19 mouse cellular contexts compared by ENCODE assay signal in genomic region chr11:68247897-68248296, GRCm38 (mm10).
A peak's percentile ranks its signal among the peaks of the same experiment; 100 is the strongest.
DNase-seq lines count a peak whose midpoint lies in the region; ATAC-seq lines count a peak whose summit lies in the region.
"Had no signal": no experiment of that assay in that cellular context is flagged by ENCODE, and none has a peak within 500 bp of the region (broad histone marks: within the 10 kb centered on the region; RNA-seq: fewer than 3 reads in every experiment).

No protein-coding gene starts in this region.

- peak; percentile 49 for DNase-seq in hindbrain, embryonic 10.5 days (ENCODE audit: low spot score)
- DNase-seq in midbrain, embryonic 11.5 days (ENCODE audit: low spot score, missing footprints) = peak; percentile 83
- DNase-seq in ES-CJ7 (ENCODE audit: low read depth, low spot score) = peak; percentile 21
- DNase-seq in embryonic facial prominence, embryonic 10.5 days (ENCODE audit: low spot score) = no peak
- DNase-seq in frontal cortex, postnatal 10 days (ENCODE audit: low spot score in 2 of 2) = no peak
- DNase-seq: adrenal gland, adult 8-10 months; adrenal gland, postnatal 36 days; cerebellum, adult 2 months; cerebellum, postnatal 10 days; gastrocnemius, postnatal 36 days; heart, adult 11 months; heart, postnatal 36 days had no signal

- no peak overlapping the region for H3K4me2 ChIP-seq in hindbrain, embryonic 16.5 days (ENCODE audit: low read length)
- H3K4me2 ChIP-seq in midbrain, embryonic 11.5 days = no peak overlapping the region
- H3K4me2 ChIP-seq in midbrain, embryonic 15.5 days = no peak overlapping the region
- H3K4me2 ChIP-seq: embryonic facial prominence, embryonic 13.5 days; heart, embryonic 13.5 days; hindbrain, embryonic 15.5 days had no signal

- 17% methylated on average over 6 of the region's 6 CpGs for WGBS in hindbrain, embryonic 10.5 days
- WGBS in hindbrain, embryonic 16.5 days = 20% methylated on average over 6 of the region's 6 CpGs
- 8% methylated on average over 6 of the region's 6 CpGs for WGBS in midbrain, embryonic 11.5 days
- WGBS in midbrain, embryonic 15.5 days = 16% methylated on average over 6 of the region's 6 CpGs
- WGBS in embryonic facial prominence, embryonic 10.5 days = 18% methylated on average over 6 of the region's 6 CpGs

- H3K4me3 ChIP-seq in hindbrain, embryonic 10.5 days = no peak overlapping the region
- no peak overlapping the region for H3K4me3 ChIP-seq in hindbrain, embryonic 16.5 days (ENCODE audit: low read length)
- no peak overlapping the region for H3K4me3 ChIP-seq in midbrain, embryonic 11.5 days (ENCODE audit: low read depth, low read length)
- no peak overlapping the region for H3K4me3 ChIP-seq in midbrain, embryonic 15.5 days
- no peak overlapping the region for H3K4me3 ChIP-seq in embryonic facial prominence, embryonic 10.5 days
- H3K4me3 ChIP-seq: embryonic facial prominence, embryonic 13.5 days; heart, embryonic 13.5 days; hindbrain, embryonic 15.5 days had no signal

- no peak for ATAC-seq in hindbrain, embryonic 16.5 days
- peak; percentile 33; the same call in 1 of the 2 replicates for ATAC-seq in midbrain, embryonic 11.5 days (ENCODE audit: low FRiP score)
- ATAC-seq in midbrain, embryonic 15.5 days (replicated peaks) = no peak
- ATAC-seq: forebrain, embryonic 14.5 days had no signal

- peaks cover 57% of the 10 kb centered on the region for H3K36me3 ChIP-seq in hindbrain, embryonic 10.5 days
- H3K36me3 ChIP-seq in hindbrain, embryonic 16.5 days (ENCODE audit: control insufficient read depth, insufficient read depth, low read length) = no peaks in the 10 kb centered on the region
- H3K36me3 ChIP-seq in midbrain, embryonic 11.5 days (ENCODE audit: control insufficient read depth, insufficient read depth, low read length) = peaks cover 4% of the 10 kb centered on the region
- no peaks in the 10 kb centered on the region for H3K36me3 ChIP-seq in midbrain, embryonic 15.5 days (replicated peaks)
- H3K36me3 ChIP-seq in embryonic facial prominence, embryonic 10.5 days (replicated peaks) = peaks cover 19% of the 10 kb centered on the region
- H3K36me3 ChIP-seq: hindbrain, embryonic 15.5 days had no signal

- H3K4me1 ChIP-seq in hindbrain, embryonic 10.5 days (replicated peaks) = peaks cover 49% of the 10 kb centered on the region
- peaks cover 9% of the 10 kb centered on the region for H3K4me1 ChIP-seq in hindbrain, embryonic 16.5 days (ENCODE audit: control insufficient read depth, insufficient read depth, low read depth, low read length)
- H3K4me1 ChIP-seq in midbrain, embryonic 11.5 days (ENCODE audit: control insufficient read depth, insufficient read depth, low read length) = peaks cover 19% of the 10 kb centered on the region
- peaks cover 20% of the 10 kb centered on the region for H3K4me1 ChIP-seq in midbrain, embryonic 15.5 days
- H3K4me1 ChIP-seq in embryonic facial prominence, embryonic 10.5 days = peaks cover 19% of the 10 kb centered on the region

- no peak overlapping the region for H3K9ac ChIP-seq in hindbrain, embryonic 16.5 days (ENCODE audit: low read depth, low read length)
- H3K9ac ChIP-seq in midbrain, embryonic 11.5 days (ENCODE audit: low read length) = no peak overlapping the region
- H3K9ac ChIP-seq in midbrain, embryonic 15.5 days = no peak overlapping the region
- H3K9ac ChIP-seq: embryonic facial prominence, embryonic 13.5 days; heart, embryonic 13.5 days; hindbrain, embryonic 15.5 days had no signal

- peaks cover 8% of the 10 kb centered on the region; the same call in 1 of the 2 replicates for H3K9me3 ChIP-seq in hindbrain, embryonic 10.5 days
- no peaks in the 10 kb centered on the region for H3K9me3 ChIP-seq in hindbrain, embryonic 16.5 days (ENCODE audit: control insufficient read depth, low read length)
- no peaks in the 10 kb centered on the region for H3K9me3 ChIP-seq in midbrain, embryonic 11.5 days (ENCODE audit: control insufficient read depth, low read length)
- H3K9me3 ChIP-seq in midbrain, embryonic 15.5 days = no peaks in the 10 kb centered on the region
- peaks cover 6% of the 10 kb centered on the region; the same call in 1 of the 2 replicates for H3K9me3 ChIP-seq in embryonic facial prominence, embryonic 10.5 days
- H3K9me3 ChIP-seq: hindbrain, embryonic 15.5 days had no signal

- peaks cover 60% of the 10 kb centered on the region for H3K27me3 ChIP-seq in hindbrain, embryonic 10.5 days (ENCODE audit: insufficient read depth, poor library complexity, severe bottlenecking)
- H3K27me3 ChIP-seq in hindbrain, embryonic 16.5 days (replicated peaks; ENCODE audit: control insufficient read depth, insufficient read depth, low read length) = peaks cover 4% of the 10 kb centered on the region; the same call in 1 of the 2 replicates
- peaks cover 2% of the 10 kb centered on the region for H3K27me3 ChIP-seq in midbrain, embryonic 11.5 days (ENCODE audit: control insufficient read depth, insufficient read depth, low read length)
- peaks cover 11% of the 10 kb centered on the region for H3K27me3 ChIP-seq in midbrain, embryonic 15.5 days (replicated peaks)
- H3K27me3 ChIP-seq in embryonic facial prominence, embryonic 10.5 days (replicated peaks; ENCODE audit: low read depth, poor library complexity, severe bottlenecking) = peaks cover 45% of the 10 kb centered on the region
- H3K27me3 ChIP-seq: CH12.LX; heart, embryonic 13.5 days had no signal

- peak overlapping the region; percentile 64 for H3K27ac ChIP-seq in hindbrain, embryonic 10.5 days
- H3K27ac ChIP-seq in hindbrain, embryonic 16.5 days (ENCODE audit: low read depth, low read length) = no peak overlapping the region
- no peak overlapping the region for H3K27ac ChIP-seq in midbrain, embryonic 11.5 days (ENCODE audit: low read depth, low read length)
- no peak overlapping the region for H3K27ac ChIP-seq in midbrain, embryonic 15.5 days
- H3K27ac ChIP-seq in embryonic facial prominence, embryonic 10.5 days (replicated peaks) = 0 out of 2 replicates have a peak overlapping the region, but pooled peaks have one; percentile 30
- H3K27ac ChIP-seq: embryonic facial prominence, embryonic 13.5 days; heart, embryonic 13.5 days; hindbrain, embryonic 15.5 days had no signal

Comparison
In these comparisons a context has a peak if more than half of its experiments do, and no peak if none do; other contexts are left out.
1. H3K27ac ChIP-seq: peak in hindbrain, embryonic 10.5 days (single experiment) and embryonic facial prominence, embryonic 10.5 days (single experiment); none in hindbrain, embryonic 16.5 days (single experiment), midbrain, embryonic 11.5 days (single experiment) and midbrain, embryonic 15.5 days (single experiment).
2. DNase-seq: peak in hindbrain, embryonic 10.5 days (single experiment), midbrain, embryonic 11.5 days (single experiment) and ES-CJ7 (single experiment); none in embryonic facial prominence, embryonic 10.5 days (single experiment) and frontal cortex, postnatal 10 days (0 of 2).